Mouse (Mus musculus): ENCODE results near the gene Krtap16-1.
A peak's percentile ranks its signal among the peaks of the same experiment; 100 is the strongest.

Krtap16-1 gene

GRCm38 (mm10) chr11:99986180-99986647 is at the start of gene Krtap16-1:
Krtap16-1 (minus strand) TSS chr11:99986597.
- no peak for DNase-seq (ENCODE audit: inconsistent ontology term)

DNA sequence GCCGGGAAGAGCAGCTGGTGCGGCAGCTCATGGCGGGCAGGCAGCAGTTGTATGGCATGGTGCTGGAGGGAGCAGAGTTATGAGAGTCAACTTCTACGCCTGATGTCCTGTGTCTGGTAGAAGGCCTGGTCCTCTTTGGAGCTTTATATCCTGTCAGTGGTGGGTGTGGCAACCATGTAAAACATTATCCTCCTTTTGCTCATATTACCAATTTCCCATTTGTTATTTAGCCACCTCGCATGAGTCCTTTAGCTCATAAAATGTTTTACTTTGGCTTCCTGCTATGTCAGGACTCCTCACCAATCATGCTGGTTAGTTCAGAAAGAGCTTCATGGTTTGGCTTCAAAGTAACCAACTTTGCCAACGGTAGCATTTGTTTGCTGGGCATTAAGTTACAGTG is 43.4 kb upstream of the Krtap16-1 start, which contains the start of gene Krt33b:
Krt33b (minus strand) TSS at position 101 of the 400 bp plus-strand sequence.
- no peak for DNase-seq (ENCODE audit: inconsistent ontology term)

DNA sequence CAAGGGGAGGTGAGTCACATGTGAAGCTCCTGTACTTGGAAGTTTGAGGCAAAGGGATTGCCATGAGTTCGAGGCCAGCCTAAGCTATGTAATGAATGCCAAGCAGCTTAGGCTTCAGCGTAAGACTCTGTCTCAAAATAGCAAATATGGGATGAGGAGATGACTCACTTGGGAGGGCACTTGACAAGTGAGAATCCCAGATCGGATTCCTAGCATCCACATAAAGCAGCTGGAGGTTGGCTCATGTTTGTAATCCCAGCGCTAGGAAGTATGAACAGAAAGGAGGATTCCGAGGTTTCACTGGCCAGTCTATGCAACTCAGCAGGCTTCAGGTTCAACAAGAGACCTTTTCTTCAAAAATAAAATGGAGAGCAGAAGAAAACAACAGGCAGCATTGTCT is 35.0 kb upstream of the Krtap16-1 start:
- no peak for DNase-seq (ENCODE audit: inconsistent ontology term)

DNA sequence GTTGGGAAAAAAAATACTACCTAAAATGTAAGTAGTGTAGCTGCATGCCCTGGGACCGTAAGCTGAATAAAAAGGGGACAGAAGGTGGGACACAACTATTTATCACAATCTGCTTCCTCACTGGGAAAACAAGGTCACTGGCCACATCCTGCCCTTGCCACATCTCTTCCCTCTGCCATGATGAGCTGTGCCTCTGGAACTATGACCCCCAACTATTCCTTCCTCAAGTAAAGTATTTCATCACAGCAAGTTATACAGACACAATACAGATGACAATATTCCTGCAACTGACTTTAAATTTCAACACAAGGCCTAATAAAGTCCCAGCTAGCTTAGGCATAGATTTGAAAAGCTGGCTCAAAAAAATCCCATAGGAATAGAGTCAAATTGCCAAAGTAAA is 33.1 kb upstream of the Krtap16-1 start:
- no peak for DNase-seq (ENCODE audit: inconsistent ontology term)

DNA sequence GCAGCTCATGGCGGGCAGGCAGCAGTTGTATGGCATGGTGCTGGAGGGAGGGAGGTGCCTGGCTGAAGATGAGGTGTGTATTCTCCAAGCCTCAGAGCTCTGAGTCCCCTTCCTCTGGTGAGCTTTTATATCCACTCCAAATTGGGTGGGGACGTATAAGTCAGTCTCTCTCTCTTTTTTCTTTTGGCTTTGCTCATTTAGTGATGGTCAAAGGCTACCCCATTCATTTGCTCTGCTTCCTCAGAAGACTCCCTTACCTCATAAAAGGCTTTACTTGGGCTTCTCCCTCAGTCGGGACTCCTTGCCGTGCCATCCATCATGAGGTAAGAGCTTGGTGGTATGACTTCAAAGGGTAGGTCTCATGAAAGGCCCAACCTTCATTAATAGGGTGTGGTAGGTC is 29.7 kb upstream of the Krtap16-1 start, which contains the start of gene Krt33a:
Krt33a (minus strand) TSS at position 101 of the 400 bp plus-strand sequence.
- DNase-seq (ENCODE audit: inconsistent ontology term): no peak

GRCm38 (mm10) chr11:100013691-100014171 is 27.3 kb upstream of the Krtap16-1 start:
- peak; percentile 64 for DNase-seq (ENCODE audit: inconsistent ontology term)

- DNase-seq (ENCODE audit: inconsistent ontology term): no peak
Observed at GRCm38 (mm10) chr11:100010682-100011081, 24.3 kb upstream of the Krtap16-1 start.

DNA sequence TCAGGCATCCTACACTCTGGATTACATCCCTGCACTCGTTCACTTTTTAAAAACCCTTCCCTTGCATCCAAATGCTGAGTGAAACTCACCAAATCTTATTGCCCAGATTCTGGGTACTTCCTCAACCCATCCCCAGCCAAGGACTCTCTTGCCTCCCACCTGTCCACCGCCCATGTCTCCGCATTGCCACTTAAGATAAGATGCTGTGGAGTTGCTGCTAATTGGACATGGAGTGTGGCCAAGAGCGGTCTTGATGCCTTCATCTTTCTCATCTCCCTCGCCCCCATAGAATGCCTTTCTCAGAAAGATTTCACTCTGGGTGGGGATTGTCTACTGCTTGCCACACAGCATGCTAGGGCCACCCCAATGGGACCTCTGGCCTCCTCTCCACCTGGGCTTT is 21.9 kb upstream of the Krtap16-1 start:
- DNase-seq (ENCODE audit: inconsistent ontology term): no peak

- DNase-seq (ENCODE audit: inconsistent ontology term): no peak
Observed at GRCm38 (mm10) chr11:100006624-100007023, 20.2 kb upstream of the Krtap16-1 start.

DNA sequence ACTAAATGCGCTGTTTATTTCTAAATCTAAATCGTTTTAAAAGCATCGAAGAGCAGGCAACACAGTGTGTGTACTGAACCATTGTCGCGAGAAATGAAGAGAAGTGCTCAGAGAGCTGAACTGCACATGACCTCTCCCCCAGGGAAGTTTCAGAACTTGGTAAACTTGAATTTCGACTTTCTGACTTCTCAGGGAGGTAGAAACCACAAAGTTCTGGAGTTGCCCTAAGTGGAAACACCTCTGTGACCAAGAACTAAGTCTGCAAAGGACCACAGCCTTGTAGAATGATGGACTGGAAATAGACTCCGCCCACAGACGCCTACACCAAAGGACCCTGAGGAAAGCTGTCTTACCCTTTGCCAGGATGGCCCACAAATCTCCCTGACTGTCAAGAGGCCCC is 19.5 kb upstream of the Krtap16-1 start:
- no peak for DNase-seq (ENCODE audit: inconsistent ontology term)

- DNase-seq (ENCODE audit: inconsistent ontology term): peak; percentile 30
Observed at GRCm38 (mm10) chr11:100004846-100005245, 18.4 kb upstream of the Krtap16-1 start.

GRCm38 (mm10) chr11:99999091-99999490 is 12.7 kb upstream of the Krtap16-1 start:
- no peak for DNase-seq (ENCODE audit: inconsistent ontology term)

GRCm38 (mm10) chr11:99994384-99994661 is 7.9 kb upstream of the Krtap16-1 start:
- DNase-seq (ENCODE audit: inconsistent ontology term): no peak

DNA sequence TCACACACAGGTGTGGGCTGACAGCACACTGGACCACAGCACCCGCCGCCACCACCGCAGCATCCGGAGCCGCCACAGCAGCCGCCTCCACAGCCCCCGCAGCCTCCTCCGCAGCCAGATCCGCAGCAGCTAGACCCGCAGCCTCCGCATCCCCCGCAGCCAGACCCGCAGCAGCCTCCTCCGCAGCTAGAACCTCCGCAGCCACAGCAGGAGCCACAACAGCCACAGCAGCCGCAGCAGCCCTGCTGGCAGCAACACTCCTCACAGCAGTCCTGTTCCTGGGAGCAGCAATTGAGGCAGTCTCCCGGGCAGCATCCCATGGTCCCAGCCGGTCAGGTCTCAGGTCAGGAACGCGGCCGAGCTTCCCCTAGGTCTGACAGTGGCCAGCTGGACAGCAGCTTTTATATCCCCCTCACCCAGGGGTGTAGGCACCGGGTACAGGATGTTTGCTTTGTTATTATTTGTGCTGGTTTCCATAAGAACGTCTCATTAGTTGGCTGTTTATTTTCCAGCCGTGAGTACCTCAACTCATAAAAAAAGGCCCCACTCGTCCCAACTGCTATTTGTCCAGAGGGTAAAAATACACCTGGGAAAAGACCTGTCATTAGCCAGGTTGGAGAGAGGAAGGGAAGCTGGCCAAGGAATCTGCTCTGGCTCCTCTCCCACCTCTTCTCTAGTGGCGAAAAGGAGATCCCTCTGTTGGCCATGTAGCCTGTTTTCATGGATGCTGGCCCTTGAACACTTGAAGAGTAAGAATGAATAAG is 7.4 kb upstream of the Krtap16-1 start, which contains the start of gene Krtap17-1:
Krtap17-1 (minus strand) TSS at position 375 of the 764 bp plus-strand sequence.
- DNase-seq (ENCODE audit: inconsistent ontology term): no peak

DNA sequence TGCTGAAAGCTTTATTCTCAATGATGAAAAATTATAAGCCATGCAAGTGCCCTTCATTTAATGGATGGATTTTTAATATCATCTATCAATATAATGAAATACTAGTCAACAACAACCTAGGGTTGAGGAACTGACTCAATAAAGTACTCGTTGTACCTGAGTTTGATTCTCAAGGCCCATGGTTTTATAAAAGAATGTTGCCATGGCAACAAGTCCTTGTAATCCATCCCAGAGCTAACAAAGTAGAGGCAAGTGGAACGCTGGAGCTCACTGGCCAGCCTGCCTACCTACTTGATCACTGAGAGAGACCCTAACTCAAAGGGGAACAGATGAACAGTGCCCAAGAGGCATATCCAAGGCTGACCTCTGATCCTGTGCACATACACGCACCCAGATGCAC is 4.2 kb upstream of the Krtap16-1 start:
- no peak for DNase-seq (ENCODE audit: inconsistent ontology term)

DNA sequence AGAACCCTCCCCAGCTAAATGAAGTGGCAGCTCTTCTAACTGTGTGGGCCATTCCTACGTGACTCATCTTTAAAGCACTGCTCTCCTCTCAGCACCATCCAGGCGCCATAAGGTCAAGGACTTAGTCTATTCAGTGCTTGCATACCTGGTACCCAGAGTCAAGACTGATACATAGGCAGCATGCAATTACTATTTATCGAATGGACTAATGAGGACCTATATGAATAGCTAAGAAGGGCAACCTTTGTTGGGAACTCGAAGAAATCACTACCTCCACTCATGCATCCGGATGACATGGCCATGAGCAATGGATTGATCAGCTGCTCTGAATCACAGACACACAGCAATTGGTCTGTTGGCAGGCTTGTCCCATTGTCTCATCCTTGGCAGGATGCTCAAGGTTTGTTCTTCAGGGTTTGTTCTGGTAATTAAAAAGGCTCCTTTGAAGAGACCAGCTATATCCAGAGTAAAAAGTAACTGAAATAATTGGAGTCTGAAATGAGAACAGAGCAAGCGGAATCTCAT is 3.5 kb upstream of the Krtap16-1 start:
- DNase-seq (ENCODE audit: inconsistent ontology term): peak; percentile 95

- DNase-seq (ENCODE audit: inconsistent ontology term): no peak
Observed at GRCm38 (mm10) chr11:99988530-99988929, 2.1 kb upstream of the Krtap16-1 start.

DNA sequence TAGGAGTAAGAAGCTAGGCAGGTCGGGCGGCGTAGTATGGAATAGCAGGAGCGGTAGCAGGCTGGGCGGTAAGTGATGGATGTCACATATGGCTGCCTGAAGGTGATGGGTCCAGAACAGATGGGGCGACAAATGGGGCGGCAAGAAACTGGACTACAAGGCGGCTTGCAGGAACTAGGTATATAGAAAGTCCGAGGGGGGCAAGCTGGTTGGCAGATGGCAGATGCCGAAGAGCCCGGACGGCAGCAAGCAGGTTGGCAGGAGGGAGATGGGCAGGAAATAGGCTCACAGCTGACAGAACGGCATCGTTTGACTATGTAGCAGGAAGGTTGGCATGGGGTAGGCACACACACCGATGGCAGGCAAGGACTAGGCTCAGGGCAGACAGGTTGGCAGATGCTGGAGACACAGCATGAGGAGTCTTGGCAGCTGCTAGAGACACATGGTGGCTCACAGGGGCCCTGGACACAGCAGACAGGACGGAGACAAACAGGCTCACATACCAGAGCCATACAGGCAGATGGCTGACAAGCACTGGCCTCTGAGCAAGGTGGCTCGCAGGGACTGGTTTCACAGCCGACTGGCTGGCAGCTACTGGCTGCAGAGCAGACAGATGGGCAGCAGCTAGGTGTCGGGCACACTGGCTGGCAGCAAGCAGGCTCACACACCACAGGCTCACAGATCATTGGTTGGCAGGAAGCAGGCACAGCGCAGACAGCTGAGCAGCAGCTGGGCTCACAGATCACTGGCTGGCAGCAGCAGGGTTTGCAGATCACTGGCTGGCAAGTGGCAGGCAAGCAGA is 905 bp downstream of the Krtap16-1 start:
- peak; percentile 64 for DNase-seq (ENCODE audit: inconsistent ontology term)

- no peak for DNase-seq (ENCODE audit: inconsistent ontology term)
Observed at GRCm38 (mm10) chr11:99983442-99983841, 3.0 kb downstream of the Krtap16-1 start.

DNA sequence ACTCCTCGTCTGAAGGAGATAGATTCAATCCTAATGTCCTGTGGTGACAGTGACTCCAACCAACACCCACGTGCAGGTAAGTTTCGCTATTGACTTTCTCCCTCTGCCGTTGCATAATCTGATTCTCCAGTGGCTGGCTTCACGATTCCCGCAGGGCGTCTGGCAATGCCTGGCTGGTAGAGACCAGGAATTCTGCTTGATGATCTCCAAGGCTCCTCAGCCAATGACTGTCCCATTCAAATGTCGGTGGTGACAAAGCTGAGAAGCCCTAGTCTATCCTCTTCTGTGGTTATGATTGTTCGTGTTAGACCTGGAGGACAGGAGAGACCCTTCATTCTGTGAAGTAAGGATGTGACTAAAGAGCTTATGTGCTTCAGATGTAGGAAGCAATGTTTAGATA is 3.7 kb downstream of the Krtap16-1 start:
- DNase-seq (ENCODE audit: inconsistent ontology term): no peak

- no peak for DNase-seq (ENCODE audit: inconsistent ontology term)
Observed at GRCm38 (mm10) chr11:99978953-99979352, 7.4 kb downstream of the Krtap16-1 start, which contains the start of gene Krtap29-1. Krtap29-1 (minus strand) TSS chr11:99979053.

DNA sequence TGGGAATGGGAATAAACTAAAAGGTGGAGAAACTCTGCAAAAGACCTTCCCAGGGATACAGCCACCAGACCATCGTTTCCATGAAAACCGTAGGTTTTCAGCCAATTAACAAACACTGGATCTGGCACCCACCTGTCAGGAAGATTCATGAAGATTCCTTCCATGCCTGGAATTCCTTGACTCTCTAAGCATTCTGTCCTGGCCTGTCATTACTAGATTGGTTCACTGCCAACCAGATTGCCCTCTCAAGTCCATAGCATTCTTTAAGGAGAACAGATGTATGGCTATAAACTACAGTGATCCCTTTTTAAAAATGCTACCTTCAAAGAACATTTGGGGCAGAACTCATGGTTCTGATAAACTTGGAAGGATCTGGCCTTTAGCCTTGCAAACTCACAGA is 20.4 kb downstream of the Krtap16-1 start:
- DNase-seq (ENCODE audit: inconsistent ontology term): peak; percentile 51
